Mouse (Mus musculus): ENCODE measurements around the gene Drd2.

Drd2 gene

DNA sequence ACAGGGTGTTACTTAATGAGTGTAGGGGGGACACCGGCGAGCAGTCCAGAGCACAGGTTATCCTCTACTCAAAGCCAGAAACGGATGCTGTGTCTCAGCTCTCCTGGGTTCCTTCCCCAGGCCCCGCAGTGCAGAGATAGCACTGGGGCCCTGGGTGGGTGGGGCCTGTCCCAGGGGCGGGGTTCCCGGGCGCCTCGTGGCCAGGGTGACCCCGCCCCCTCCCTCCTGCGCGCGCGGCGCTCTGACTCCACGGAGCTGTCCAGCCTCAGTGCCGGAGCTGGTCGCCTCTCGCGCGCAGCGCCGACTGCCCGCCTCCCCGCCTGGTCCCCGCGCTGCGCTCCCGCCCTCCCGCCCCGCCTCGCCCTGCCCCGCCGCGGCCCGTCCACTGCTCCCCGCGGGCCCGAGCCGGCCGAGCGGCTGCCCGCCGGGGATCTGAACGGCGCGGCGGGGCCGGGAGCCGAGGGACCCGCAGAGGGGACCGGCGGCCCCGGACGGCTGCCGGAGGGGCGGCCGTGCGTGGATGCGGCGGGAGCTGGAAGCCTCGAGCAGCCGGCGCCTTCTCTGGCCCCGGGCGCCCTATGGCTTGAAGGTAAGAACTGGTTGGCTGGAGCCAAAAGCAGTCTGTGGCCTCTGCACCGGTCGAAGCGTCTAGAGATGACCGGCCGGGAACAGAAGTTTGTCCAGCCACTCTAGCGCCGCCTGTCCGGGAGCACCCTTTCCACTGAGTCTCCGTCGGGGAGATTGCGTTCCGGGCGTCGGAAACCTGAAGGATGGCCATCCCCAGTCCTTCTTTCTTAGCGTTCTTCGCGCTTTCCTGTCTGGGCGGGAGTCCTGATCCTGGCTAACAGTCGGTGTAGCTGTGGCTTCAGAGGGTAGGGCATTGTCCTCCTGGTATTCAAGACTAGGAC is at the start of gene Drd2:
Gene Drd2 (plus strand): TSS at position 492 of the 908 bp plus-strand sequence.
- in situ Hi-C loops (cut with MboI): no loop called here

DNA sequence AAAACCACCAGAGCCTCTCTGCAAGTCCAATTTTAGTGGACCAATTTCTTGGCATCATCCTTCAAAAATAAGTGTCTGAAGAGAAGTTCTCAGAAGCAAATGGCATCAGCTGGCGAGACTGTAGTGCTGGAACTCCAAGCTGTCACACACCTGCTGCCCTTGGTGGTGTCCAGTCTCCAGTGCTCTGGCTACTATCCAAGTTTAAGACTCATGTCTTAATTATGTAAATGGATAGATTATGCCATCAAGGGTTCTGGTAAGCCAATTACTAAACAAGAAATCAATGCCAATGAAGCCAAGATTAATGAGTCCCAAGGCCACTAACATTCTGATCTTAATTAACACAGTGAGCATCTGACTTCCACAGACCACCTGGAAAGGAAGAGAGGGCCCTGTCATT is 45.3 kb upstream of the Drd2 start:
- in situ Hi-C loops (cut with MboI): no loop called here

DNA sequence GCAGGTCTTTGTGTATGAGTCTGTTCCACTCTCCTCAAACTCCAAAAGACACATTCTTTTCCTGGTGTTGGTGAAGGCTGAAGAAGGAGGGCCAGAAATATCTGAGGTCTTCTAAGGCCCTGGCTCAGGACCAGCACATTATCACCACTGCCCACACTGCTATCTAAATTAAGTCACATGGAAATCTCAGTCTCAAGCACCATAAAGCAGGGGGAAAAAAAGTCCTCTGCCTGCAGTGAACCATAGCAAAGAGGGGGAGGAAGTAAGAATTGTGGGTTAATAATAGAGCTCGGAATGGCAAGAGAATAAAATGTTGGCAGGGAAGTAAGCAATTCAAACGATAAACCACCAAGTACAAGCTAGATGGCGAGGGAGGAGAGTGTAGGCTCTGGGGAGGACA is 32.9 kb upstream of the Drd2 start:
- in situ Hi-C loops (cut with MboI): no loop called here

DNA sequence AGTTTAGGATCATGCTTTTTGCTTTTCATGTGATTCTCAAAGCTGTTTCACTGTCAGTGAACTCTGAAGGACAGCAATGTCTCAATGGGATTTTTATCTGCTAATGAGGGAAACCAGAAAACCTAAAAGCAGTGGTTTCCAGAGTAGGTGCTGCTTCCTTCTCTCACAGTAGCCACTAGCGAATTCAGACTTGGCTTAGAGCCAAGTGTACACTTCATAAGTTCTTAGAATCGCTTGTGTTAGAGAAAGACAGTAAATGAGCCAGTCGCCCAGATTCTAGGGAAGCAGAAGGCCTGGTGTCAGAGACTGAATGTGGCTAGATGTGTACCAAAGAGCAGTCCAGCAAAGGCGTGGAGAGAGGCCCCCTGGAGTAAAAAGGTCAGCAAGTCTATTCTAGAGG is 29.6 kb upstream of the Drd2 start:
- in situ Hi-C loops (cut with MboI): no loop called here

DNA sequence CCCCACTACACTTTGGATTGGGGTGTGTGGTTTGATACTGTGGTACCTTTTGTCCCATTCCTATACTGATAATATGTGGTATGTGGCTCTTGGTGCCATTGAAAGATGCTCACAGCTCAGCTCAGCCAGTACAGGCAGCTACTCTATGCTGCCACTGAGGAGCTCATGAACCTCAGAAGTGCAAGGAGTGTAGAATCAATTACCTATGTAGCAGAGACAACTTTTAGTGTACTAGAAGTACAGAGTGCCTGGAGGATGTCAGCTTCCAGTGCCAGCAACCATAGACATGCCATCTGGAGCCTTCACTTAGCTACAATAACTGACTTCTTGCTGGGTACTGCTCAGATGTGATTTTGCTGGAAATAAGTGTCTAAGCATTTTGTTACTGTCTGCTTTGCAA is 21.8 kb upstream of the Drd2 start:
- in situ Hi-C loops (cut with MboI): no loop called here

DNA sequence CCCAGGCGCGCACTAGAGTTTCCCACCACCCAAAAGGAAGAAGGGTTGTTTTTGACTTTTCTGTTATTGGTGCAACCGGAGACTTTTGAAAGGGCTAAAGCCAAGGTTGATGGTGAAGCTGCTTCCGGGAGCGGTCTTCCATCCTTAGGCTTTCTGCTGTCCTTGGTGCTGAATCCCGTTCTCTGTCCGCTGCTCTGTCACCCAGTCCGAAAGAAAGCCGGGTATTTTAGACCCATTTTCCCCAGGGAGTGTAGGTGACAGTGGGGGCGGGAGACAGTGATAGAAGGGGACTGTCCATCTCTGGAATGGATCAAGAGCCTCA is 578 bp downstream of the Drd2 start:
- in situ Hi-C loops (cut with MboI): no loop called here

DNA sequence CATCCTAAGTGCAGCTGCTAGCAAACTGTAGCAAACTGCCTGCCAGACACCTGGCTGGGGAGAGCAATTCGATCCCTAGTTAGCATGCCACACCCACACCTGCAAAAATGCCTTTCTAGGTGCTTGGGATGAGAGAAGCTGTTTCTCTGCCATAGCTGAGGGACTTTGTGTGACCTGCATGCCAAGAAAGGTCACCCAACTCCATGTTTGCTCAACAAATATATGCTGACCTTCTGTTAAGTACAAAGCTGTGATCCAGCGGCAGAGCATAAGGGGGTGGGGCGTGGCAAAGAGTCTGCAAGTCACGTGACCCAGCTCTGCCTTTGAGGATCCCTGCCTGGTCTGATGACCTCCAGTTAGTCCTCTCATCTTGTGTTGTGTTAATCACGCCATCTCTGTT is 25.3 kb downstream of the Drd2 start:
- in situ Hi-C loops (cut with MboI): no loop called here

DNA sequence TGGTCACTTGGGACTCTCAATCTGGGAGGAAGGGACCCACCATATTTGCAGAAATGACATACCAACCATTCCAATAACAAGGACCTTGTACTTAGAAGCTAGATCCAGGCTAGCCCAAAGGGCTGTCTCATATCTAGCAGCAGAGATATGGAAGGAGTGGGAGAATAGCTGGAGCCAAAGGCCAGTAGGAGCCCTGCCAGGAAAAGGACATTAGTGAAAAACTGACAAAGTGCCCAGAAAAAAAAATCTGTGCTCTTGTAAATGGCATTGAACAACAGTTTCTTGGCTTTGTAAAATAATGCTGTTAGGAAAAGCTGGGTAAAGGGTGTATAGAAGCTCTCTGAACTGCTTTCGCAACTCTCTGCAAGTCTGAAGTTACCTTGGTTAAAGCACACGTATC is 33.5 kb downstream of the Drd2 start:
- in situ Hi-C loops (cut with MboI): no loop called here

DNA sequence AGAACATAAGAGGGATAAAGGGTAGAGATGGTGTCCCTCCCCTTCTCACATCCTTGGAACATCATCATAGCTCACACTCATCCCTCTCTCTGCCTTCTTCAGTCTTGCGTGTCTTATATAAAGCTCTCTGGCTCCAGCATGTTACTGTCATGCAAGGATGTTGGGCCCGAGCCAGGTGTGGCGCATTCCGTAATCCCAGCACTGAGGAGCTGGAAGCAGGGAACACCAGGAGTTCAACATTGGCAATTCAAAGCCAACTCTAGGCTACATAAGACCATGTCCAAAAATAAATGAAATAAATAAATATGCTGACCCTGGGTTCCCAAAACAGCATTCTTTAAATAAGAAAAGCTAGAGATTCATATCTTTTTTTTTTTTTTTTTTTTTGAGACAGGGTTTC is 39.5 kb downstream of the Drd2 start:
- in situ Hi-C loops (cut with MboI): no loop called here

DNA sequence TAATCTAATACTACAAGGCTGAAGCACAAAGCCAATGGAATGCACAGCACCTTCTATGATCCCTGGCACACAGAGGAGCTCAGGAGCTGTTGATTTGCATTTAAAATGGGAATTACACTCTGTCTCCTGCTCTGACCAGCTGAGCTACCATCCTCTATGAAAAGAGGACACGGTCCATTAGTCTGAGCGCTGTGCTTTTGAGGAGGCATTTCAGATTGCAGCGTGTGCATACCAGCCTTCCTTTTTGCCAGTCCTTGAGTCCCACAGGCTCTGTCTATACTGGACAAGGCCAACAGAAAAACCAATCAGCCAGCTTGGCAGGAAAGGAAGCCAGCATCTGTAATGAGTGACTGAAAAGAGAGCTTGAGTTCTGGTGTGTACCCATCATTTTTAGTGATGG is 43.6 kb downstream of the Drd2 start:
- in situ Hi-C loops (cut with MboI): no loop called here

DNA sequence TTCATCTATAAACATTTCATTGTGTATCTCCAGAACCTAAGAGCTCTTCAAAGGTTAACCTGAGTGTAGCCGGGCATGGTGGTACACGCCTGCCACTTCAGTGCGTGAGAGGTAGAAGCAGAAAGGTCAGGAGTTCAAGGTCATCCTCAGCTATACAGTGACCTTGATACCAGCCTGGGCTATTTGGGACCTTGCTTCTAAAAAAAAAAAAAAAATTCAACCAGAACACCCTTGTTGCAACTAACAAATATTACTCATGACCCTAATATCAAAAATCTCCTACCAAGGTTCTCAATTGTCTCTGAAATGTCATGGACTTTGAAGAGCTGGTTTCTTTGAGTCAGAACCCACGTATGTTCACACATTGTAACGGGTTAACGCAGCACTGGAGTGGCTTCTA is 44.4 kb downstream of the Drd2 start:
- in situ Hi-C loops (cut with MboI): no loop called here

DNA sequence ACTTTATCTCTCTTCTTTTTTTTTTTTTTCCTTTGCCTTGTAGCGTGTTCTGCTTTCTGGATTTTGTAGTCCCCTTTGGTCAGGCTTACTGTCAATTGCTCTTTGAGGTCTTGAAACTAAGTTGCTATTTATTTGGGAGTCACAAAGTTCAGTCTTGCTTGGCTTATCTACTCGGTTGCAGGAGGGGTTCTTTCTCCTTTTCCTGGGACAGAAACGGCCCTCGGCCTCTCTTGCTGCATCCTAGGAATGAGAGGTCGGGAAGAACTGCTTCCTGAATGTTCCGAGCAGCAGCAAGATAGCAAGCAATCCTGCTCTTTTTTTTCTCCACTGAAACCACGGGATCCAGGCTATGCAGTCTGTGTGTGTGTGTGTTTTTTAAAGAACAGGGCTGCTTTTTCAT is 44.9 kb downstream of the Drd2 start:
- in situ Hi-C loops (cut with MboI): no loop called here

DNA sequence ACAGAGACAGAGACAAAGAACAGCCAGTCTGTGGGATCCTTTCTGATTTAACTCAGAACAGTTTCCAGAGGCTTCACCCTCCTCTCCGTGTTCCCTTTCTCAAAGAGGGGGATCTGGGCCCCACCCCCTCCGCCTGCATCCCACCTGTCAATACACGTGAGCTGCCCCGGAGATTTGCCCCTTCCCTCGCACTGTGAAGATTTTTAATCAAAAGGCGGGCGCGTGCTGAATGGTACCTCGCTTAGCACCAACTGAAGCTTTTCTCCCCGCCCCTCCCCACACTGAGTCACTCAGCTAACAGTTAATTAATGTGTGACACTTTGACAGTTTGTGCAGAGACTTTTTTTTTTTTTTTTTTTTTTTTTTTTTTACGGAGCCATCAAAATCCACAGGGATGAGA is 45.7 kb downstream of the Drd2 start:
- in situ Hi-C loops (cut with MboI): no loop called here

DNA sequence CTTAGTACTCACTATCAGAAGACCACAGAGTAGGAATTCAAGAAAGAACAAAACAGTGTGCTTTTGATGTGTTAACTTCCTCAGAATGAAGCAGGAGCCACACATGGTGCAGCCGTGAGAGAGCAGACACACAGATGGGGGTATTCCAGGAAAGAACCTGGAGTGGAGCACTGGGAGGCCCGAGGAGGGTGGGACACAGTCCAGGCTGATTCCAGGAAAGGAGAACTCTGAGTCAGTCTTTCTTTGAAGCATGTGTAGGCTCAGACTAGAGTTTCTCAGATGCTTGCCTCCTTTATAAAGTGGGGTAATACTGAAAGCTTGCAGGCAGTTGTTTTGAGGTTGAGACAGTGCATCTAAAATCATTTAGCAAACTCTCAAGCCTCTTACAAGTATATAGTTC is 51.8 kb downstream of the Drd2 start:
- in situ Hi-C loops (cut with MboI): no loop called here

DNA sequence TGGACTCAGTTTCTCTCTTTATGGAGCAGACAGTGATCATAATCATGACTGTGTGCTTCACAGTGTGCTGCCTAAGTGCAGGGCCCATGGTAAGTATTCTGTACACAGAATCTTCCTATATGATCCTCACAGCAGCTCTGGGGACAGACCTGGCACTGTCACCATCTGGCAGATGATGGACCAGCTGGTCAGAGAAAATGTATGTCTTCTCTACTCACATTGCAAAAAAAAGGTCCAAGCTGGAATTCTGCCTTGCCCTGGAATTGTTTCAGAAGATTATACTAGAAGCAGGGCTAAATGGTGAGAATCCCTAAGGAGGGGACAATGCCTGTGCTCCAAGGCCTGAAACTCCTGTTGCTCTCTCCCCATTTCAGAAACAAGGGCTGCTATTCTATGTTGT is 55.6 kb downstream of the Drd2 start:
- in situ Hi-C loops (cut with MboI): no loop called here

DNA sequence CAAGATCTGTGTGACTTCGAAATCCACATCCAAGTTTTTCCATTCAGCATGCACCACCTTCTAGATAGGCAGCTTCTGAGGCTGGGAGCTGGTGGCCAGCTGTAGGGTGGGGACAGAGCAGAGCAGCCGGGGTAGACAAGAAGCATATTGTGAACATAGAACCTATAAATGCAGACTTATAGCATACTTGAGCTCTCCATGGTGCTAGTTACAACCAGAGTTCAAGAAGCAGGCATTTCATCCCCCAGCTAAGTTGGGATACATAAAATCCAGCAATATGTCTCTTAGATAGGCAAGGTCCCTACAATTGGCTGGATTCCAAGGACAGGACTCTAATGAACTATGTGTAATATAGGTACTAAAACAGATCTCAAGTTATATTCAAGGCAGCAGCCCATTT is 63.3 kb downstream of the Drd2 start:
- in situ Hi-C loops (cut with MboI): no loop called here

DNA sequence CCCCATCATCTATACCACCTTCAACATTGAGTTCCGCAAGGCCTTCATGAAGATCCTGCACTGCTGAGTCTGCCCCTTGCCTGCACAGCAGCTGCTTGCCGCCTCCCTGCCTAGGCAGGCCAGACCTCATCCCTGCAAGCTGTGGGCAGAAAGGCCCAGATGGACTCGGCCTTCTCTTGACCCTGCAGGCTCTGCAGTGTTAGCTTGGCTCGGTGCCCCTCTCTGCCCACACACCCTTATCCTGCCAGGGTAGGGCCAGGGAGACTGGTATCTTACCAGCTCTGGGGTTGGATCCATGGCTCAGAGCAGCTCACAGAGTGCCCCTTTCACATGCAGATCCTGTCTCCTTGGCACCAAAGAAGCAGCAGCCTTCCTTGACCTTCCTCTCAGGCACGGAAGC is 66.6 kb downstream of the Drd2 start:
- in situ Hi-C loops (cut with MboI): no loop called here

DNA sequence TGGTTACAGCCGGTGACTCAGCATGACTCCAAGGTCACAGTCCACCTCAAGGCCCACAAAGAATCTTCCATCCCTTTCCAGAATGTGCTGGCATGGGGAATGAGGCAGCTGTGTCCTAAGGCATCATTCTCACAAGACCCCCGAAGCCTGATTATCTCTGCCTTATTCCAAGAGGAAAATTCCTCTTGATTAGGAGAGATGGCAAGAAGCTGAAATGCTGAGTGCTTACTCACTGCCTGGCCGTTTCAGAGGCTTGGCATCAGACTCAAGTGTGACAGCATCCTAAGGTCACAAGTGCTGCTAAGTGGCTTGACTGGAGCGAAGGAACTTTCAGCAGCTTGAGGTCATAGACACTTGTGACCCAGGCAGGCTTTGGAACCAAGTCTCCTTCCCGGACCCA is 70.2 kb downstream of the Drd2 start:
- in situ Hi-C loops (cut with MboI): no loop called here

DNA sequence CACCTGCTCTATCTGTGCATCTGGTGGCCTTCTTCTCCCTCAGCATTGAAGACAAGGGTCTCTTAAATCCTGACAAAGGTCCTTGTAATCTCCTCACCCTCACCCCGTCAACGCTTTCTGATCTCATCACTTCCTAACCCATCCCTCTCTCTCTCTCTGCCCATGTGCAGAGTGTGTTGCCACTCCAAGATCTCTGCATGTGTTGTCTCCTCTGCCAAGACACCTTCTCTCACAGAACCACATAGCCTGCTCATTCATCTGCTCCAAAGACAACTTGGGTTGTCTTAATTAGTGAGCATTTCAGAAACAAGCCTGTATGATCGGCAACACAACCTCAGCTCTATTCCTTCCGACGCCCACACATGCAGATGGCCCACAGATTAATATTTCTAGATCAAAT is 83.4 kb downstream of the Drd2 start:
- in situ Hi-C loops (cut with MboI): no loop called here

DNA sequence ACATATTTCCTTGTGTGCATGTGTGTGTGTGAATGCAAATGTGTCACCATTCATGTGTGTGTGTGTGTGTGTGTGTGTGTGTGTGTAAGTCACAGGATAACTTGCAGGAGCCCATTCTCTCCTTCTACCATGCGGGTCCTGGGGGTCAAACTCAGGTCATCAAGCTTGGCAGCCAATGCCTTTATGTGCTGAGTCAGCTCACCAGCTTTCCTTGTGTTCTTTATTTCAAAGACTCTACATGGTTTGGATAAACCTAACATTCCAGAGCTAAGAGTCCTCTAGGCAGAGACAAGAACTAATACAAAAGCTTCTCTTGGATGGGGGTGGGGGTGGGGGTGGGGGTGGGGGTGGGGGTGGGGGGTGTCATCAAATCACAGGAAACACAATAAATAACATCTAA is 85.2 kb downstream of the Drd2 start:
- in situ Hi-C loops (cut with MboI): no loop called here

DNA sequence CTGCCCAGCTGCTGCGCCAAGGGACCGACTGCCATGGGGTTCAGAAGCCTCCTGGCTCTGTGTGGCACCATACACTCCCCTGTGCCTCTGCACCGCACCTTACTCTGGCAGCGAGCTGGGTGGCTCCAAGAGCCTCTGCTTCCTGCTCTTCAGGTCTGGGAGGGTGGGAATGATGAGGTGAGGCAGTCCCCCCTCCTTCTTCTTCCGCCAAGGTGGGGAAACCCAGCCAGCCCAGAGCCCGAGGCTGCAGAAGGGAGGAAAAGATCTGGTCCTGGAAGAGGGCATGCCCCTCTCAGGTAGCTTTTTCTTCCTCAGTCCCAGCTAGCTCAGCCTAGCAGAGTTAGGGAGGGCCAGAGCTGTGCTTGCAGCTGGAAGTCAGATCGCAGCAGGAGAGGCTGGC is 86.5 kb downstream of the Drd2 start, which contains the start of gene Ankk1:
Gene Ankk1 (minus strand): TSS at position 101 of the 400 bp plus-strand sequence.
- in situ Hi-C loops (cut with MboI): no loop called here

DNA sequence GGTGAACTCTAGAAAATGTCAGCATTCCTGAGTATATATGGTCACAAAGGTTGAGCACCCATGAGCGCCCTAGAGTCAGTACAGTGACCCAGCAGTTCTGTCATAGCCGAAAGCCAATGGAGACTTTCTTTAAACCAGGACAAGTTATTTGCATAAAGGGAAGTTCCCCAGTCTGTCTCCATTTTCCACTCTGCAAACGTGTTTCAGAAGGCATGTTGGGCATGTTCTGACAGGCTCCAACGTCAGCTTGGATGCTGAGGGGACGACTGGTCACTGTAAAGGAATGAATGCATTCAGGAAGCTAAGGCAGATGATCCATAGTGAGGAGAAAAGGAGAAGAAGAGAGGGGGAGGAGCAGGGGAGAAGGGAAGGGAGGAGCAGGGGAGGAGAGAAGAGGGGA is 87.1 kb downstream of the Drd2 start:
- in situ Hi-C loops (cut with MboI): no loop called here

DNA sequence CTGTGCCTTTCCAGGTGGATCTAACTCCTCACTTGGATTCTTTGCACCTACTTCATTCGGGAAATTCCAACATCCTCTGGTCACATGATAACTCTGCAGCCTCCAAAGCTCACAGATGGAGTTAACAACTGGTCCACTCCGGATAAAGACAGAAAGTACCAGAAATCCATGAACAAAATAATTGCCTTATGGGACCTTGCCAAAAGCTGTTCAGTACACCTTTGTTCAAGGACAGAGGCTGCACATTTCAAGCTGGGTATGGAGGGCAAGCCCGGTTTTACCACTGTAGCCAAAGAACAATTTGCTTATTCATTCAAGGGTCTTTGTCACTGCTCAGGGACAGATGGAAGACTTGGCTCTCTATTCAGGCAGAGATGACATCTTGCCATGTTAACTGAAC is 102.2 kb downstream of the Drd2 start:
- in situ Hi-C loops (cut with MboI): no loop called here

DNA sequence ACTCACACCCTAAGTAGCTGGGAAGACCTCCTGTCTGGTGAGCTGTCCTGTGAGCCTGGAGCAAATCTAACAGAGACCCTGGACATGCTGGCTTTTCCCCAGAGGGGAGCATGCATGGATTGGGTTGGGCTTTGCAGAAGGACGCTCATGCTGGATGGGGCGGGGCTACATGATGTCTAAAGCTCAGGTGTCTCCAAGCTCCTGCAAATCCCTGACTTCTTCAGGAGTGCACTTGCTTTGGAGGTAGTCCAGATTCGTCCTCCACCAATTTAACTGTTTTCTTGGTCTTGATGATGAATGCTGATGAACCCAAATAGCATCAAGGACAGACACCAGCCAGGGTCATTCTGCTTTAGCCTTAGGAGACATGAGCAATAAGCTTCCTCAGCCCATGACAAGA is 110.1 kb downstream of the Drd2 start:
- in situ Hi-C loops (cut with MboI): no loop called here
